Mouse (Mus musculus): ENCODE measurements around the gene Arhgap8. TPM values are rescaled to one million over a fixed set of nuclear protein-coding genes. Genes with fewer than 3 reads are reported as not detected.

Arhgap8 gene
- total RNA-seq, 2 experiments from 2014 or later = 0.74 to 0.75 TPM

DNA sequence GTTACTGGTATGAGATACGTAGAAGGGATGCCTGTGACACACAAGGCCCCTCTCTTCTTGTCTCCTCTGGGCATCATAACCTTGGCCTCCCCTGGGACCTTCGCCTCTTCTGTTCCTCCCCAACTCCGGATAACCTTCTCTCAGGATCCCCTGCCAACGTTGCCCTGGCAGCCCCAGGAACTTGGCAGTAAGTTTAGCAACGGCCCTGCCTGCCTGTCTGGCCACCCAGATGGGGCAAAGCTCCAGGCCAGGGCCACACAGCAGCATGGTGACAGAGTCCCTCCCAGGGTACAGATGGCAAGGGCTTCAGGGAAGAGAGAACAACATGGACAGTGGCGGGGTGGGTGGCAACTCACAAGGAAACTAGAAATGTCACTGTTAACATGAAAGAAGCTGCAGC is 9.8 kb downstream of the Arhgap8 start:
- no peak for DNase-seq (ENCODE audit: low spot score in 2 of 2)
- intact Hi-C loops (cut with DNase I) = no loop called here

DNA sequence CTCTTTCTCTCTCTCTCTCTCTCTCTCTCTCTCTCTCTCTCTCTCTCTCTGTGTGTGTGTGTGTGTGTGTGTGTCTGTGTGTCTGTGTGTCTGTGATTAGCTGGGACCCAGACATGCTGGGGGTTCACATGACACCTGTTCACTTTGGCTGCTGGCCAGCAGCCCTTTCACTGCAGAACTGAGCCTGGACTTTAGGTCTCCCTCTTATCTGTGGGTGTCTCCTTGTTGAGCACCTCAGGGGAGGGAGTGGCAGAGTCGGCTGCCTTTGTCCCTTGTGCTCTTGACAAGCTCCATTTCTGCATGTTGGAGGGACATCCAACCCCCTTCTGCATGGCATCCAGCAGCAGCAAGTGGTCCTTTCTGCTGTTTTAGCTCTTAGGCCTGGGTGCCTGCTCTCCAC is 11.0 kb downstream of the Arhgap8 start:
- DNase-seq (ENCODE audit: low spot score in 2 of 2) = no peak
- intact Hi-C loops (cut with DNase I) = no loop called here

DNA sequence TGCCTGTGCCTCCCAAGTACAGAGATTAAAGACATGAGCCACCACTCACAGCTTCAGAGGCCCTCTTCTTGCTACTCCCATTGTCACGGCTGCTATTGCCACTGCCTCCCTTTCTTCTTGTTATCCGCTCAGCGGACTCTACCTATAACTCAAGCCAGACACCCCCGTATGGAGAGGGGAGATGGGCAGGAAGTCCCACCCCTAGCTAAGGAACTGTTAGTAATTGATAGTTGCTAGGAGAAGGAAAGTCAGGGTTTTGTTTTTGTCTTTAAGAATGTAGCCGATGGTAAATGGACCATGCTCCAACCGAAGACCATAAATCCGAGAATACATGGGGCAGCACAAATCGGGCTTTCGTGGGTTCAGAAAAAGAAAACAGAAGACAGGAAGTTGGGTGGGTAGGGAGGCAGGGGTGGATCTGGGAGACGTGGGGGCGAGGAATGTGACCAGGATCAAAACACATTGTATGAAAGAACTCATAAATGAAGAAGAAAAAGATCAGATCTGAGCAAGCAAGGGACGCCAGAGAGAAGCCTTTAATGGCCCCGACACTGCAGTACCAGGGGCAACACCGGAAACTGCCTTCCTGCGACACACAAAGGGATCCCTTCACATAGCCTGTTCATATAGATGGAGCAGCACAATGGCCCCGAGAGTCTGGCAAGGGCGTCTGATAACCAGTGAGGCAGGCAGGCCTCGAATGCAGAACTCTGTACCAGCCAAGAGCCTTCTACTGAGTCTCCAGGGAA is 12.0 kb downstream of the Arhgap8 start:
- intact Hi-C loops (cut with DNase I) = no loop called here
- no peak for DNase-seq (ENCODE audit: low spot score in 2 of 2)

DNA sequence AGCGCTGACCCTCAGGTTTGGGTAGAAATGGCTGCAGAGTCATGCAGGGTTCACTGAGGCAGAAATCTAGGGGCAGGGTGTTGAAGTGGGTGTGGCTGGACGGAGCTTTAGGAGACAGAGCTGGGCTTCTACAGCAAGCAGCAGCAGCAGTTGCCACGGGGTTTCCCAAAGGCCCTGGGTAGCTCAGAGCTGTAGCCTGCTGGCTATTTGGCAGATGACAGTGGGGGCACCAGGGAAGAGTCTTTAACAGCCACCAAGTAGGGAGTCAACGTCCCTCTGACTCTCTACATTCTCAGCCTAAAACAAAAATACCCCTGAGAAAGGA is 12.5 kb downstream of the Arhgap8 start:
- intact Hi-C loops (cut with DNase I) = no loop called here
- no peak for DNase-seq (ENCODE audit: low spot score in 2 of 2)

DNA sequence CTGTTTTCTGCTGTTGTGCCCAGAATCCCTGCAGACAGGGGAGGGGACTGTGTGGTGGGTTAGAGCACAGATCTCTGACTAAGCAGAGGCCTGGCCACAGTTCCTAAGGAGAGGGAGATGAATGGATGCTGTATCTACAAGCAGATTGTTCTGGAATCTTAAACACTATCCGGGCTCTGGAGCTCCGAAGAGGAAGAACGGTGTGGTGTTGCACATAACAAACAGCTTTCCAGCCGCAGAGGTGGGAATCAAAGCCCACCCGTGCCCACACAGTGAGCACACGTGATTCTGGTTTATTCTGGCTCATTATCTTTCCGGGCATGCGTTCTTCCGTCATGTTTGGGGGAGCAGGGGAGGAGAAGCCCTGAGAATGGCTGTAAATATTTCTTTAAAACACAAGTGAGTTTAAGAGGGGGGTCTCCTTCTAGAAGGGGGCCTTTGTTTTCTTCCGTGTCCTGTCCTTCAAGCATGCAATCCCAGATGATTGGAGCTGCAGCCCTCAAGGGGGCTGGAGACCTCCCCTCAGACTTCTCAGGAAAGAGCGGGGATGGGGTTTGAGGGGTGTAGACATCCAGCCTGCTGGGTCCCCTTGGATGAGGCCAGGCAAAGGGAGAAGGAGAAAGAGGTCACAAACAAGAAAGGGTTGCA is 16.6 kb downstream of the Arhgap8 start:
- DNase-seq (ENCODE audit: low spot score in 2 of 2) = no peak
- intact Hi-C loops (cut with DNase I) = no loop called here

DNA sequence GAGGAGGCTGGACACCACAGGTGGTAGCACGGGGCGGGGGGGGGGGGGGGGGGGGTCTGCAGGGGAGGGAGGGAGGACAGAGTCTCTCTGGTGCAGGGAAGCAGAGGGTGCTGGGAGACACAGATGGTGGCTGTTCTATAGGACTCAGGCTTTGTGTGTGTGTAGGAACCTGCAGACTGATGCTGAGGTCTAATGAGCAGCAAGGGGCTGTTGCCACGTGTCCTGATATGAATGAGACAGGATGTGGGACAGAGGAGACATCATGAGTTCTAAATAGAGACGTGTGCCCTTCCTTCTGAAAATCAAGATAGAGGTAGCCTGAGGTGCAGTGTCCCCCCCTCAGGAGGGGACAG is 17.1 kb downstream of the Arhgap8 start:
- intact Hi-C loops (cut with DNase I) = no loop called here
- no peak for DNase-seq (ENCODE audit: low spot score in 2 of 2)

DNA sequence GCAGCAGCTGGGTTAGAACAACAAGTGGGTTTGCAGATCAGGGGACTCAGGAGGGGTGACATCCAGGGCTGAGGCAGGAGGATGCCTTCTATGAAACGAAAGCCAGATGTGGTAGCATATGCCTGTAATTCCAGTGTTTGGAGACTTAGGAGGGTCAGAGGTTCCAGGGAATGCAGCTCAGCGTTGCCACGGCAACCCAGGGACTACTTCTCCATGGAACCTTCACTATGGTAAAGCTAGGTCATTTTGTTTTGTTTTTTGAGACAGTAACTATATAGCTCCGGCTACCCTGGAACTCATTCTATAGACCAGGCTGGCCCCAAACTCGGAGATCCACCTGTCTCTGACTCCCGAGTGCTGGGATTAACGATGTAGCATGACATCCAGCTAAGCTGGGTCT is 18.4 kb downstream of the Arhgap8 start:
- intact Hi-C loops (cut with DNase I) = no loop called here
- DNase-seq (ENCODE audit: low spot score in 2 of 2) = no peak

DNA sequence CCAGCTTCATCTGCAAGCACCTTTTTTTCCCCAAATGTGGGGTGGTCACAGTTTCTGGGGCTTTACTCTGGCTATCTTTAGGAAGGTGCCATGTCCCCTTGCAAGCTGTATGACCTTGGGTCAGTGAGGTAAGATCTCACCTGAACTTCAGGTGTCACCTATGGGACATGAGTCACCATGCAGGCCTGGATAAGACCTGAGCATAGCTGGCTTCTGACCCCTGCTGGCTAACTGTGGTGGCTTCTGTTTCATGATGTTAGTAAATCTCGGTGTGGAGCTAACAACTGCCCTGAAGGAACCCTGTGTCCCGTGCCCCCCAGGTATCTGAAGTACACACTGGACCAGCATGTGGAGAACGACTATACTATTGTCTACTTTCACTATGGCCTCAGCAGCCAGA is 21.7 kb downstream of the Arhgap8 start:
- intact Hi-C loops (cut with DNase I) = no loop called here
- no peak for DNase-seq (ENCODE audit: low spot score in 2 of 2)

DNA sequence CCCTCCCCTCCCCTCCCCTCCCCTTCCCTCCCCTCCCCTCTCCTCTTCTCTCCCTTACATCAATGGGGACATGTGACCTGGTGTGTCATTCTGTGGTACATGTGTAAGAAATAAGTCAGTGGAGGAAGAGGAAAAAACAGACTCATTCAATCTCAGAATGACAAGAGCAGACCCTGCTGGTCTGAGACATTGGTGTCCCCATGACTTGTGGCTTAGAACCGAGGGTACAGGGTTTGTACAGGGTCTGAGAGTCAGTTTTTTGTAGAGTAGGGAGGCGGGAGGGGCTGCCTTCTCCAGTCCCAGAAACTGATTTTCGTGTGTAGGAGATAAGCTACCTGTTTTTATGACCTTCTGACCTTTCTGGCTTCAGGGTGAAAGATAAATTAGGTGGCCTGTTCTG is 23.5 kb downstream of the Arhgap8 start:
- intact Hi-C loops (cut with DNase I) = no loop called here
- no peak for DNase-seq (ENCODE audit: low spot score in 2 of 2)

DNA sequence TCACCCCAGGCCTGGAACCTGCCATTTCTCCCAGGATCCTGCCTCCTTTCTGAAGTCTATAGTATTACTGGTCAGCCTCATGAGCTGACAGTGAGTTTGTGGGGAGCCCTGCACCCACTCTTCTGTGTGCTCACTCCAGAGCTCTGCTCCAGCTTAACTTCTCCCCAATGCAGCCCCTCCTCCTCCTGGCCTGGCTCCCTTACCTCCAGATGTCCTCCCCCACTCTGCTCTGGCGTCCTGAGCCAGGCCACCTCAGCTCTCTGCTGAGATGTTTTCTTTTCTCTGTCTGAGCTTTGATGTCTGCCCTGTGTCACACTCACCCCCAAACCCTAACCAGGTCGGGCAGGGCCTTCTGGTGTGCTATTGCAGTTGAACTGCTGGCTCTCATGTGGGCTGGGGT is 24.5 kb downstream of the Arhgap8 start:
- DNase-seq (ENCODE audit: low spot score in 2 of 2) = no peak
- intact Hi-C loops (cut with DNase I) = no loop called here

DNA sequence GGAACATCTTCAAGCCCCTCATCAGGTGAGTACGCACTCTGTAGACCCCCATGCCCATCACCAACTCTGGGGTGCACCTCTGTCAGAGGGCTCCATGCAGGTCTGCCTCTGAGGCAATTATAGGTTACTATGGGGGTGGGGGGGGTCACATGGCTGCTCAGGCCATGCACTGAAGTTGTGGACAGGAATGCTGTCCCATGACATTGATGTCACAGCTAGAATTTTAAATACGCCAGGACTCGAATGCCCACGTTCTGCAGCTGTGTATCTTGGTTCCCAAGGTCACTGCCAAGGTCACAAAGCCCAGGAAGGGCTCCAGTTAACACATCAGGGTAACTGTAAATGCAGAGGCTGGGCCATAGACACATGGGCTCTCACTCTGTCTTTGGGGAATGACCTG is 26.0 kb downstream of the Arhgap8 start:
- DNase-seq (ENCODE audit: low spot score in 2 of 2) = no peak
- intact Hi-C loops (cut with DNase I) = no loop called here

DNA sequence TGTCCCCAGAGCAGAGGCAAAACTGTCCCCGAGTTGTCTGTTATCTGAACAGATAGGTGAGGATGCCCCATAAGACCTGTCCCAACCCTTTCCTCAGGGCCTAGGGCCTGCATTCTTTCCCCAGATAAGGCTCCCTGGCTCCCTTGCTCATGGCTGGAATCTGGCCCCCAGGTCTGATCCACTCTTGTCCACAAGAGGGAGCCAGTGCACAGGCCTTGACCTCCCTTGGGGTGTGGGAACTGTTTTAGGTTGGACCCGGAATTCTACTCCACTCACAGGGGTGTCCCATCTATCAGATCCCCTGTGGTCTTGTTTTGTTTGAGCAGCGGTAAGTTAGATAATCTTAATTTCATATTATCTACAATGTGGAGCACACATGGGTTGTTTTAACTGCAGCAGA is 35.1 kb downstream of the Arhgap8 start:
- DNase-seq (ENCODE audit: low spot score in 2 of 2) = peak; percentile 55 to 74
- intact Hi-C loops (cut with DNase I) = loop anchor here (5.0 kb wide), 1 partner anchor 137 kb away; no protein-coding TSS in a partner anchor

DNA sequence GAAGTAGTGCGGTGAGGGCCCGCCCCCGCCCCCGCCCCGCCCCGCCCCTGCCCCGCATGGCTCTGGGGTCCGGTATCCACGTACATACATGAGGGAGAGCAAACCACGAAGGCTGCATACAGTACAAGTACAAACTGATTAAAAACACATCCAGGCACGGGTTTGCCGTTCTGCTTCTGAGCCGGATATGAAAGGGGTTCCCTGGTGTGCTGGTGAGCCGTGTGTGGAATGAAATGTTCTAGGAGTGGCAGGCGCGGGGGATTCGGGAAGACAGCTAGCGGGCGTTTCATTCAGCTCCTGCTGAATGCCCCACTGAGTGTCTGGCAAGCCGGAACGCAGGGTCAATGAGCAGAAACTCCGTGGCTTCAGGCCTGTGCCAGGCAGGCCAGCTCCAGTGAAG is 36.6 kb downstream of the Arhgap8 start:
- intact Hi-C loops (cut with DNase I) = loop anchor here (5.0 kb wide), 1 partner anchor 136 kb away; no protein-coding TSS in a partner anchor
- DNase-seq (ENCODE audit: low spot score in 2 of 2) = peak; percentile 19 to 45

DNA sequence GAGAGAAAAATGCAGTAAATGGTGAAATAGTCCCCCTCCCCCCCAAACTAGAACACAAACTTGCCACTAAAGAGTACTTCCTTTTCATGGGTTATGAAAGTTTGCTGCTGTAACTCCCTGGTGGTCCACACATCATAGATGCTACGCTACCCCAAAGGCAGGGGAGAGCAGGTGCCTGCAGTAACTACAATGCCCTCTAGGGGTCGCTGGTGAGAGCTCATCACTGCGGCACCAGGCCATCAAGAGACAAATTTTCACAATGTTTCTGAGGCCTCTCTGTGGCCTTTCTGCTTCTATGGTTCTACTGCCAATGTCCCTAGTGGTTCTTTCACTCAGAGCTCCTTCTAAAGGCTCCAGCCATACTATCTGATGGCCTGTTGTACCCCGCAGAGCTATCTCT is 38.6 kb downstream of the Arhgap8 start:
- intact Hi-C loops (cut with DNase I) = loop anchor here (5.0 kb wide), 1 partner anchor 134 kb away; no protein-coding TSS in a partner anchor
- DNase-seq (ENCODE audit: low spot score in 2 of 2) = no peak

DNA sequence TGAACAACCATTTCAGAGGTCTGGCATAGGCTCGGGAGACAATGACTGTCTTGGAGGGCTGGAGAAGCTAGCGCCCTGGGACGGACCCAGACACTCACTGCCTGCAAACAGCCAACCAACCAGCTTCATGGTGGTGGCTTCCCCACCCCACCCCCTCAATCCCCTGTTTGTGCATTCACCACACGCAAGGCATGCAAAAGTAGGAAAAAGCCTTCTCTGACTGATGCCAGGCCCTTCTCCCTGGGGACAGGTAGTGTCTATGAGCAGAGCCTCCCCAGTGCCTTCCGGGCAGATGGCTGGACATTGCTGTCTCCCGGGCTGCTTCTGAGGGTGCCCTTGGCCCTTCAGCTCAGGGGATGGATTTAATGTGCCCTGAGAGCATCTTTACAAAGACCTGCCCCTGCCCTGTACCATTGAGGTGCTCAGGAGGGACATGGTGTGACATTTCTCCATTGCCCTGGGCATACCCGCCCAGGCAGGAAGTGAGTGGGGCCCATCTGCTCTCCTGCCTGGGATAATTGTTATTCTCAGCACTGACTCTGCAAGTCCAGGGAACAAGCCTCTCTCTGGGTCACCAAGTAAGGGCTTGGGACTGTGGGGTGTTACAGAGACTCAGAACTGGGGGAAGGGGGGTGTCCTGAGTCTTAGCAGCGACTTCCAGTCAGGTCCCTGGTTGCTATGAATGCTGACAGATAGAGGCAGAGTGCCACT is 43.0 kb downstream of the Arhgap8 start:
- intact Hi-C loops (cut with DNase I) = loop anchor here (10.0 kb wide), 1 partner anchor 312 kb away; no protein-coding TSS in a partner anchor
- no peak for DNase-seq (ENCODE audit: low spot score in 2 of 2)

DNA sequence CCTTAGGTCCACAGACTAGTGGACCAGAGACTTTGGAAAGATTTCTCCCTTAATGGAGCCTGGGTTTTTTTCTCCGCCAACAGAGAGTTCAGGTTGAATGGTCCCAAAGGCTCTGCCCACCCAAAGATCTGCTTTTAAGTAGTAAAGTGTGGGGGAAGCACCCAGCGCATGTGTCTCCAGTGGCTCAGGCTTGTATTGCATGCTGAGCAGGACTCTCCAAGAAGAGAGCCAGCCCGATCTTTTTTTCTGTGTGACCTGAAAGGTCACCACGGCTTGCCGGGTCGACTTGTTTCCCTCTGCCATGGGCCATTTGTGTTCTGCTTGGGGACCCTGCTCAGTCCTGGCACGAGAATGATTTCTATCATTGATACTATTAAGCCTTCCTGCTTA is 43.6 kb downstream of the Arhgap8 start:
- intact Hi-C loops (cut with DNase I) = loop anchor here (10.0 kb wide), 1 partner anchor 311 kb away; no protein-coding TSS in a partner anchor
- DNase-seq (ENCODE audit: low spot score in 2 of 2) = no peak

DNA sequence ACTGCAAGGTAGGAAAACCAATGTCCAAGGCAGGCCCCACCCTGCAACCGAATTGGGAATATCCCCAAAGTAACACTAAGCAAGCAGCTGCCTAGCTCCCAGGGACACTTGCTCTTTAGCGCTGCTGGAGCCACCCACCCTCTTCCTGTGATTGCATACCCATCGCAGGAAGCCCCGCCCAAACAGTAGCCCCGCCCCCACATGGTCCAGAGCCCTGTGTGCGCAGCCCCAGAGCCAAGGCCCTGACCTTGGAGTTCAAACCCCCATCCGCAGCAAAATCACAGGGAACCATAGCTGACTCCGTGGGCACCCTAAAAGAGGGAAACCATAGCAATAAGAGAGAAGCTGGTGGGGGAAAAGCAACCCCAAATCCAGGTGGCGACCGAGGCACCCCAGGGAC is 46.8 kb downstream of the Arhgap8 start:
- no peak for DNase-seq (ENCODE audit: low spot score in 2 of 2)
- intact Hi-C loops (cut with DNase I) = loop anchor here (10.0 kb wide), 1 partner anchor 308 kb away; no protein-coding TSS in a partner anchor

DNA sequence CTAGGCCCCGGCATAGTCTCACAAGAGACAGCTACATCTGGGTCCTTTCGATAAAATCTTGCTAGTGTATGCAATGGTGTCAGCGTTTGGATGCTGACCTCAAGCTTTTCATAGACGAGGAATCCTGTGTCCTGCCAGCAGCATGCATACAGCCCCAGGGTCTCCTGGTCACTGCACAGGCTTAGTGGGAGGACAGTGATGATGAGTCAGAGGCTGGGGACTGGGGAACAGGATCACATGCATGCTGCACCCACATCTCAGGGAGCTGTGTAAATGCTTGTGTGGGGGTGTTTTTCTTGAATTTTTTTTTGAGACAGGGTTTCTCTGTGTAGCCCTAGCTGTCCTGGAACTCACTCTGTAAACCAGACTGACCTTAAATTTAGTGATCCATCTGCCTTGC is 48.7 kb downstream of the Arhgap8 start:
- peak in 1 of 2 experiments; percentile 35 for DNase-seq (ENCODE audit: low spot score in 2 of 2)
- intact Hi-C loops (cut with DNase I) = loop anchor here (10.0 kb wide), 1 partner anchor 306 kb away; no protein-coding TSS in a partner anchor

DNA sequence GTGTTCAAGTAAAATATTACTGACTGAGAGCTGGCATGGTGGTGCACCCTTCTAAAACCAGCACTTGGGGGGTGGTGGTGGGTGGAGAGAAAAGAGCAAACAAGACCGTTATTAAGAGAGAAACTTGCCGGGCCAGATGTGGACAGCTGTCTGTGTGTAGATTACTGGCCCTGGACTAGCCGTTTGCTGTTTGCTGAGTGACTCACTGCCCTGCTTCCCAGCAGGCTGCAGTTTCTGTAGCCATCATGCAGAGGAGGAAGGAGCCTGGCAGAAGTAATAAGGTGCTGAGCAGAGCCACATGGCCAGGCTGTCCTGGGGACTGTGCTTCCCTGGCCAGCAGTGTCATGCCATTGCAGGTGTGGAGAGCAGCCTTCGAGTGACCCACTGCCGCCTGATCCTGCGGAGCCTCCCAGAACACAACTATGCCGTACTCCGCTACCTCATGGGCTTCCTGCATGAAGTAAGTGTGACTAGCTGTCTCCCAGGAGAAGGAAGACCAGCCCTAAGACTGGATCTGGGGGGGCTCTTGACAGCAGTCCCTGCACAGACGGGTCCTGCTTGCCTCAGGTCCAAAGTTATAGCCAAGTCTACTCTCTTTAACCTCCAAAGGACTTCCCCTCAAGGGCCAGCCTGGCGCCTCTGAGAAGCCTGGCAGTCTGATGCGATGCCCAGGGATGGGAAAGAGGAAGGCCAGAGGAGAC is 49.9 kb downstream of the Arhgap8 start:
- intact Hi-C loops (cut with DNase I) = loop anchor here (10.0 kb wide), 1 partner anchor 305 kb away; no protein-coding TSS in a partner anchor
- no peak for DNase-seq (ENCODE audit: low spot score in 2 of 2)
